In the genomic region with DNA sequence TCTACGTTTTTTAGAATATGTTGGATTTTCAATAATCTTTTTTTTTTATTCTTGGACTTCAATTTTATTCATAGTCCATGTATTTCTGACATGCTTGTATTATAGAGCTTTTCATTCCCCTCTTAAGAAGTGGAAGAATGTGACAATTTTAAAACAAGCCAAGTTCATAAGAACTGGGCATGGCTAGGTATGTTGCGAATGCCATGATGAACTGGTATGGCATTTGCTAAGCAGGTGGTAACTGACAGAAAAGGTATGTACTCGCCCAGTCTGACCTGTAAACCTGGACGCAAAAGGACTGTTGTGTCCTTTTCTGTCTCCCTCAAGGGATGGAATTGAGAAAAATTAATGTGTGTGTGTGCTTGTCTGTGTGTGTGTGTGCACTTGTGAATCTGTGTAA, we compare ENCODE assay signal across 31 mouse cellular contexts.
"Had no signal": no experiment of that assay in that cellular context is flagged by ENCODE, and none has a peak within 500 bp of the region (broad histone marks: within the 10 kb centered on the region; RNA-seq: fewer than 3 reads in every experiment).

No protein-coding gene starts in this region.

- H3K36me3 ChIP-seq: limb, embryonic 10.5 days; limb, embryonic 12.5 days; limb, embryonic 13.5 days; limb, embryonic 15.5 days; liver, embryonic 12.5 days; liver, embryonic 13.5 days; liver, embryonic 15.5 days; lung, embryonic 15.5 days; midbrain, embryonic 12.5 days; midbrain, embryonic 13.5 days; midbrain, embryonic 15.5 days; neural tube, embryonic 12.5 days had no signal

- DNase-seq: left cerebral cortex, postnatal 4 days; liver; liver, embryonic 13.5 days; liver, postnatal 0 days; lung, adult 18-20 months; lung, adult 2 months; lung, embryonic 14.5 days; lung, postnatal 10 days; lung, postnatal 14 days; lung, postnatal 36 days; midbrain, embryonic 14.5 days had no signal

- H3K4me1 ChIP-seq: liver, embryonic 12.5 days; liver, embryonic 13.5 days; liver, embryonic 15.5 days; megakaryocyte, embryonic 14.5 days had no signal

- H3K27ac ChIP-seq: left cerebral cortex, adult 2 months; limb, embryonic 10.5 days; limb, embryonic 12.5 days; limb, embryonic 13.5 days; limb, embryonic 15.5 days; liver, embryonic 12.5 days; liver, embryonic 13.5 days; liver, embryonic 14.5 days; liver, embryonic 15.5 days; lung, embryonic 15.5 days; macrophage; midbrain, embryonic 10.5 days; midbrain, embryonic 12.5 days; midbrain, embryonic 13.5 days; midbrain, embryonic 15.5 days; neural tube, embryonic 12.5 days had no signal

- H3K9ac ChIP-seq: limb, embryonic 12.5 days; limb, embryonic 13.5 days; limb, embryonic 15.5 days; liver, embryonic 12.5 days; liver, embryonic 13.5 days; liver, embryonic 14.5 days; liver, embryonic 15.5 days; liver, postnatal 0 days; lung, embryonic 14.5 days; lung, embryonic 15.5 days; midbrain, embryonic 12.5 days; midbrain, embryonic 13.5 days; midbrain, embryonic 15.5 days; neural tube, embryonic 12.5 days had no signal

- ATAC-seq: liver, embryonic 12.5 days; liver, postnatal 0 days; midbrain, embryonic 13.5 days; midbrain, embryonic 15.5 days; midbrain, embryonic 16.5 days had no signal

- H3K4me3 ChIP-seq: left cerebral cortex, adult 2 months; limb, embryonic 10.5 days; limb, embryonic 12.5 days; limb, embryonic 13.5 days; limb, embryonic 15.5 days; liver, embryonic 12.5 days; liver, embryonic 13.5 days; liver, embryonic 15.5 days; lung, embryonic 15.5 days; megakaryocyte, embryonic 14.5 days; midbrain, embryonic 10.5 days; midbrain, embryonic 12.5 days; midbrain, embryonic 13.5 days; midbrain, embryonic 15.5 days; myocyte; neural tube, embryonic 12.5 days had no signal

- H3K4me2 ChIP-seq: limb, embryonic 12.5 days; limb, embryonic 13.5 days; limb, embryonic 15.5 days; liver, embryonic 11.5 days; liver, embryonic 12.5 days; liver, embryonic 13.5 days; liver, embryonic 15.5 days; lung, embryonic 14.5 days; lung, embryonic 15.5 days; midbrain, embryonic 11.5 days; midbrain, embryonic 12.5 days; midbrain, embryonic 13.5 days; midbrain, embryonic 15.5 days; neural tube, embryonic 12.5 days had no signal

- H3K9me3 ChIP-seq: limb, embryonic 10.5 days; limb, embryonic 12.5 days; limb, embryonic 13.5 days; limb, embryonic 15.5 days; liver, embryonic 12.5 days; liver, embryonic 13.5 days; liver, embryonic 15.5 days; lung, embryonic 15.5 days; midbrain, embryonic 10.5 days; midbrain, embryonic 12.5 days; midbrain, embryonic 13.5 days; midbrain, embryonic 15.5 days; neural tube, embryonic 12.5 days had no signal

- H3K27me3 ChIP-seq: limb, embryonic 12.5 days; limb, embryonic 15.5 days; liver, embryonic 12.5 days; liver, embryonic 13.5 days; liver, embryonic 15.5 days; lung, embryonic 15.5 days; megakaryocyte, embryonic 14.5 days; midbrain, embryonic 12.5 days; midbrain, embryonic 15.5 days; neural tube, embryonic 12.5 days had no signal
